In genomic region chr9:13686977-13687659, GRCm38 (mm10) we compare ENCODE assay signal across 8 mouse cellular contexts.
DNase-seq lines count a peak whose midpoint lies in the region; ATAC-seq and TF ChIP-seq lines count a peak whose summit lies in the region.

No protein-coding gene starts in this region.

- 74% methylated on average over 19 of the region's 19 CpGs for WGBS in lung, embryonic 14.5 days
- 85% methylated on average over 19 of the region's 19 CpGs for WGBS in lung, adult 2 months
- 92% methylated on average over 19 of the region's 19 CpGs for WGBS in thymus, adult 2 months

- H3K4me1 ChIP-seq in lung, embryonic 14.5 days (ENCODE audit: insufficient read depth), result peaks cover 15% of the 10 kb centered on the region; the same call in 1 of the 2 replicates
- peaks cover 3% of the 10 kb centered on the region for H3K4me1 ChIP-seq in lung, adult 2 months (ENCODE audit: control insufficient read depth, insufficient read depth, low read length)
- no peaks in the 10 kb centered on the region for H3K4me1 ChIP-seq in thymus, adult 2 months (replicated peaks; ENCODE audit: control insufficient read depth, insufficient read depth, low read length)

- peak overlapping the region; percentile 47; the same call in 1 of the 2 replicates for H3K27ac ChIP-seq in lung, embryonic 14.5 days (ENCODE audit: low read depth)
- no peak overlapping the region for H3K27ac ChIP-seq in thymus, adult 2 months (ENCODE audit: control insufficient read depth, insufficient read depth, low read length)

- no peak overlapping the region for H3K4me2 ChIP-seq in lung, embryonic 14.5 days

- H3K36me3 ChIP-seq in lung, embryonic 14.5 days (ENCODE audit: insufficient read depth), result no peaks in the 10 kb centered on the region
- no peaks in the 10 kb centered on the region for H3K36me3 ChIP-seq in thymus, adult 2 months (ENCODE audit: control insufficient read depth, insufficient read depth, low read length)

- peak; percentile 52 for TF ChIP-seq CTCF in lung, embryonic 14.5 days (IDR thresholded peaks at IDR 0.05; ENCODE audit: low read depth)
- TF ChIP-seq CTCF in lung, adult 2 months (IDR thresholded peaks at IDR 0.05; ENCODE audit: insufficient read depth, low read length), result no peak
- no peak for TF ChIP-seq CTCF in thymus, adult 2 months (IDR thresholded peaks at IDR 0.05; ENCODE audit: borderline replicate concordance, control insufficient read depth, extremely low read depth, insufficient read depth, low read length, poor library complexity)

- no peaks in the 10 kb centered on the region for H3K27me3 ChIP-seq in lung, embryonic 14.5 days (ENCODE audit: insufficient read depth, low read length)
- H3K27me3 ChIP-seq in thymus, adult 2 months (ENCODE audit: control insufficient read depth, insufficient read depth, low read length), result no peaks in the 10 kb centered on the region

- no peak overlapping the region for H3K4me3 ChIP-seq in lung, embryonic 14.5 days (ENCODE audit: low read depth, low read length)
- H3K4me3 ChIP-seq in lung, adult 2 months (replicated peaks; ENCODE audit: extremely low read depth, low read depth, low read length), result no peak overlapping the region
- H3K4me3 ChIP-seq in thymus, adult 2 months (ENCODE audit: control insufficient read depth, insufficient read depth, low read length), result no peak overlapping the region

- no peak for TF ChIP-seq POLR2A in lung, adult 2 months (IDR thresholded peaks at IDR 0.05; ENCODE audit: borderline replicate concordance, extremely low read depth, low read depth, low read length)
- TF ChIP-seq POLR2A in thymus, adult 2 months (IDR thresholded peaks at IDR 0.05; ENCODE audit: control insufficient read depth, extremely low read depth, insufficient read depth, low read length, poor library complexity), result no peak

- ATAC-seq in lung, embryonic 14.5 days (ENCODE audit: insufficient read depth), result no peak

- no peak overlapping the region for H3K9ac ChIP-seq in lung, embryonic 14.5 days

- H3K9me3 ChIP-seq in lung, embryonic 14.5 days (ENCODE audit: low read depth, low read length), result no peaks in the 10 kb centered on the region

- DNase-seq in embryo, embryonic 10.5 days (ENCODE audit: low spot score), result peak; percentile 42
- no peak for DNase-seq in embryo, embryonic 10 days (ENCODE audit: low spot score)
- no peak for DNase-seq in lung, embryonic 14.5 days
- no peak for DNase-seq in lung, adult 2 months
- DNase-seq in induced T-regulatory cell, adult 2 months (ENCODE audit: low read depth), result peak; percentile 75
- peak; percentile 61 for DNase-seq in thymus, adult 2 months
- no peak for DNase-seq in left cerebral cortex, adult 11 months (ENCODE audit: low spot score)
- no peak for DNase-seq in frontal cortex, postnatal 10 days (ENCODE audit: low spot score in 2 of 2)

Comparison
In these comparisons a context has a peak if more than half of its experiments do, and no peak if none do; other contexts are left out.
1. DNase-seq: peak in embryo, embryonic 10.5 days (single experiment), induced T-regulatory cell, adult 2 months (single experiment) and thymus, adult 2 months (single experiment); none in embryo, embryonic 10 days (single experiment), lung, embryonic 14.5 days (single experiment), lung, adult 2 months (single experiment), left cerebral cortex, adult 11 months (single experiment) and frontal cortex, postnatal 10 days (0 of 2).